Mouse (Mus musculus): ENCODE measurements around the gene Mdn1. TPM values are rescaled to one million over a fixed set of nuclear protein-coding genes. Genes with fewer than 3 reads are reported as not detected.

Mdn1 gene
- polyA plus RNA-seq (2015; fragmentation: Nextera tagmentation; extraction: Ambion mirVana) = 13.2 and 13.8 TPM in 2 replicates

DNA sequence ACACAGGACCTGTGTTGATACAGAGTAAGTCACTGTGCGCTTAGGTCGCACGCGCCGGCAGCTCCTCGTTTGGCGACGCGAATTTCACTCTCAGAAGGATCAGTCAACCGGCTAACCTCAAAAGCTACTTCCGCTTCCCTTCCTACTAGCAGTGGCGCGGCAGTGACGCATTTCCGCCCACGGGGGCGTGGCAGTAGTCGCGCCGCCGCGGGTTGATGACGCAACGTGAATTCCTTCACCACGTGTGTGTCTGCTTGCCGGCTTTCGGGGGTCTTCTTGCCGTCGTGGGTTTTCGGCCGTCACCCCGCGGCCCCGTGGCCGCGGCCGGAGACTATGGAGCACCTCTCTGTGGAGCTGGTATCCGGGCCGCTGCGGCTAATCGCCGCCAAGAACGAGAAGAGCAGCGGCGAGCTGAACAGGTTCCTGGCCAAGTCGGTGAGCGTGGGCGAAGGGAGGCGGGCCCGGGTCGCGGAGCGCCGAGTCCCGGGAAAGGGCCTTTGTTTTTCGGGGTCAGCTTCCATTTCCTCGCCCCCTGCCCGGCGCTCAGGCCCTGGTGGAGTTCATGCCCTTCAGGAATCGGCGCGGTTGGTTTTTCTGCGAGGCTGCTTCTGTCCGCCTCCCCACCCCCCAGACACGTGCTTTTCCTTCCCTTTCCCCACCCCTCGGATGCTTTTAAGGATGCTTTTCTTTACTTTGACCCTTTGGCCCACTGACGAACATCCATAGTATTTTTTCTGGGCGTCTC lies at the start of gene Mdn1:
Mdn1 (plus strand) TSS at position 202 of the 745 bp plus-strand sequence.
- WGBS = under 1% methylated on average over 68 of the region's 68 CpGs
- Histone ChIP-seq H3K36me3 (0 out of 2 replicates have a peak, but pooled peaks cover 11% of the 10 kb centered on the region), H3K27ac (replicated peaks) (peak within 1 kb of the TSS; percentile 82), H3K9me3 (replicated peaks) (no peaks in the 10 kb centered on the region), H3K4me3 (replicated peaks) (peak within 1 kb of the TSS; percentile 94), H3K4me2 (replicated peaks) (peak within 1 kb of the TSS; percentile 56), H3K4me1 (peaks cover 12% of the 10 kb centered on the region), H3K9ac (peak within 1 kb of the TSS; percentile 63), H3K27me3 (no peaks in the 10 kb centered on the region)
- ATAC-seq (ENCODE audit: insufficient number of reproducible peaks, low FRiP score, low TSS enrichment, low read depth) = peak; percentile 90

DNA sequence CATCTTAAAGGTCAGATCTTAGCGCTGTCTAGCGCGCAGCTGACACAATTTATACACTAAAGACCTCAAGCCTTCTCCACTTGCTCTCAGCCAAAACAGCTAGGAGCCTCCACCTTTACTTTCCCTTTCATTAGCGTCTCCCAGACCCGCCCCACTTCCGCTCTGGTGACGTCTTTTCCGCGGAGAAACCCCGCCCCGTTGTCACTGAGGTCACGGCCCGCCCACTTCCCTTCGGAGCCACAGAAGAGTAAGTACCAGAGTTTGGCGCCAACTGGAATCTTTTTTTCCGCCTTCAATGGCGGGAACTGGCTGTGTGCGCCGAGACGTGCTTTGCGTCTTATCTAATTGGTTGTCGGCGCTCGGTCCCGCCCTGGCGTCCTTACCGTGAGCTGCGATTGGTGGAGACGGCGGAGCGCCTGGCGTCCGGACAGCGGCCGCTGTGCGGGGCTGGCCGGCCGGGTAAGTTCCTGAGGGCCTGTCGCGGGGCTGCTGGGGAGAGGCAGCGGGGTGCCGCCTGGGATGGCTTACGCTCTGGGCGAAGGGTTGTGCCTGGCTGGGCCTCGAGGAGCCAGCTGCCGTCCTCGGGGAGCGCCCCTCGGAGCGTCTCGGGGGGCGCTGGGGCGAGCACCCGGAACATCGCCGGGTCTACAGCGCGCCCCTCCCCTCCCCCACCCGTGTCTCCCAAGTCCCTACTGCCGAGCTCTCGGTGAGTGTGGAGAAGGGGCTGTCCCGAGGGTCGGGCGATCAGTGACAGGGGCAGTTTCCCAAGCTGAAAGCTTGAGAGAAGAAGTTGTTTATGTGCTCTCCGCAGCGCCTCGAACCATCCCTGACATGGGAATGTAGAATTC lies 41.7 kb upstream of the Mdn1 start, which contains the start of gene Casp8ap2:
Casp8ap2 (plus strand) TSS at position 418 of the 848 bp plus-strand sequence.
- 0 out of 2 replicates have a peak, but pooled peaks cover 4% of the 10 kb centered on the region for H3K36me3 ChIP-seq
- H3K4me2 ChIP-seq (replicated peaks) = peak within 1 kb of the TSS; percentile 71
- WGBS = under 1% methylated on average over 67 of the region's 67 CpGs
- H3K4me3 ChIP-seq (replicated peaks) = peak within 1 kb of the TSS; percentile 98
- H3K27me3 ChIP-seq = no peaks in the 10 kb centered on the region
- no peaks in the 10 kb centered on the region for H3K9me3 ChIP-seq (replicated peaks)
- peak within 1 kb of the TSS; percentile 88 for H3K27ac ChIP-seq (replicated peaks)
- peak; percentile 100 for ATAC-seq (ENCODE audit: insufficient number of reproducible peaks, low FRiP score, low TSS enrichment, low read depth)
- peak within 1 kb of the TSS; percentile 84 for H3K9ac ChIP-seq
- H3K4me1 ChIP-seq = peaks cover 9% of the 10 kb centered on the region; the same call in 1 of the 2 replicates

DNA sequence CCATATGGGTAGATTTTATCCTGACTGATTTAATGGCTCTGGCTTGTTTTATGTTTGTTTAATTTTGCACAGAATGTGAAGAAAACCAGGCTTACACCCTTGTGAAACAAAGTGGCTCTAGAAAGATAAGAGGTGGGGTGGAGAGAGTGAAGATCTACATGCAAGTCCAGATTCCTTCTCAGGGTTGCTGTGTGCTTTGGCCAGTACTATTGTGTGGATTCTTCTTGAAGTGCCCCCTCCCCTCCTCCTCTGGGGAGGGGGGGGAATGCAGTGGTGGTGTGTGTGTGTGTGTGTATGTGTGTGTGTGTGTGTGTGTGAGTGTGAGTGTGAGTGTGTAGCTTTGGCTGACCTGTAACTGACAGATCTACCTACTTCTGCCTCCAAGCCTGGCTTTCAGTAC lies 35.3 kb upstream of the Mdn1 start:
- ATAC-seq (ENCODE audit: insufficient number of reproducible peaks, low FRiP score, low TSS enrichment, low read depth) = no peak
- Histone ChIP-seq H3K27ac (replicated peaks) (no peak overlapping the region), H3K4me1 (no peaks in the 10 kb centered on the region), H3K9ac (no peak overlapping the region), H3K36me3 (peaks cover 17% of the 10 kb centered on the region), H3K4me2 (replicated peaks) (no peak overlapping the region), H3K4me3 (replicated peaks) (no peak overlapping the region), H3K9me3 (replicated peaks) (no peaks in the 10 kb centered on the region), H3K27me3 (no peaks in the 10 kb centered on the region)

DNA sequence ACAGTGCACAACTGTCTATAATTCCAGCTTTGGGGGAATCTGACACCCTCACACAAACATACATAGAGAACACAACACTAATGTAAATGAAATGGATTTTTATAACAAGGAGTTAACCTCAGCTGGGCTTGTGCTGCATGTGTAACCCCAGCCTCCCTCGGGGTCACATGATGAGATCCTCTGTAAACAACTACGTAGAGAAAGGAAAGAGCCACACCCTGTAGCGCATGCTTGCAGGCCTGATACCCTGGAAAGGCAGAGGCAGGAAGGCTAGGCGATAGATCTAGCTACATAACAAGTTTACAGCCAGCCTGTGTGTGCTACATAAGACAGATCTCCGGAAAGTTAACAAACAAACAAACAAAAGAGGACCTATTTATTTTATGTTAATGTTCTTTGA lies 5.2 kb upstream of the Mdn1 start:
- H3K4me1 ChIP-seq = peaks cover 4% of the 10 kb centered on the region; the same call in 1 of the 2 replicates
- no peak overlapping the region for H3K4me2 ChIP-seq (replicated peaks)
- H3K4me3 ChIP-seq (replicated peaks) = no peak overlapping the region
- WGBS = 71% methylated on average over 5 of the region's 5 CpGs
- no peak overlapping the region for H3K27ac ChIP-seq (replicated peaks)
- no peak overlapping the region for H3K9ac ChIP-seq
- H3K27me3 ChIP-seq = no peaks in the 10 kb centered on the region
- no peaks in the 10 kb centered on the region for H3K9me3 ChIP-seq (replicated peaks)
- ATAC-seq (ENCODE audit: insufficient number of reproducible peaks, low FRiP score, low TSS enrichment, low read depth) = no peak
- H3K36me3 ChIP-seq = peaks cover 34% of the 10 kb centered on the region; the same call in 1 of the 2 replicates

GRCm38 (mm10) chr4:32656146-32656904 lies 594 bp upstream of the Mdn1 start:
- 0 out of 2 replicates have a peak, but pooled peaks cover 11% of the 10 kb centered on the region for H3K36me3 ChIP-seq
- H3K9ac ChIP-seq = no peak overlapping the region; the same call in 1 of the 2 replicates
- 50% methylated on average over 11 of the region's 11 CpGs for WGBS
- no peaks in the 10 kb centered on the region for H3K9me3 ChIP-seq (replicated peaks)
- peak overlapping the region; percentile 52 for H3K4me2 ChIP-seq (replicated peaks)
- peaks cover 12% of the 10 kb centered on the region for H3K4me1 ChIP-seq
- no peak for ATAC-seq (ENCODE audit: insufficient number of reproducible peaks, low FRiP score, low TSS enrichment, low read depth)
- H3K4me3 ChIP-seq (replicated peaks) = peak overlapping the region; percentile 94
- peak overlapping the region; percentile 82; the same call in 1 of the 2 replicates for H3K27ac ChIP-seq (replicated peaks)
- no peaks in the 10 kb centered on the region for H3K27me3 ChIP-seq

DNA sequence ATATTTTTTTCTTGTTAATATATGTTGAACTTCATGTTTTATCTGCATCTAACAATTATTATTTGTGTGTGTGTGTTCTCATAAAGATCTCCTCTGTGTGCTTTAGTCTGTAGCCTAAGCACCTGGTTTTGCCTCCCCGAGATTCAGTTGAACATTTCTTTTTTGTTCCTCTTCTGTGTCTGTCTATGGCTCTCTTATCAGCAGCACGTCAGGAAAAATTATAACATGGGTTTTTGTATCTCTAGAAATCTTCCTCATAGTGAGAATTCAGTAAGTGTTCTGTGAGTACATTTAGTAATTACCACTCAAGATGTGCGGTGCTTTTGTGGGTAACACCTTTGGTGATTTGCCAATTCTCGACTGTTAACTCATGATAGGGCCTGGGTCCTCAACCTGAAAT lies 8.9 kb downstream of the Mdn1 start:
- Histone ChIP-seq H3K9me3 (replicated peaks) (no peaks in the 10 kb centered on the region), H3K4me1 (no peaks in the 10 kb centered on the region), H3K27me3 (no peaks in the 10 kb centered on the region), H3K9ac (no peak overlapping the region), H3K36me3 (peaks cover 57% of the 10 kb centered on the region), H3K4me3 (replicated peaks) (no peak overlapping the region), H3K4me2 (replicated peaks) (no peak overlapping the region), H3K27ac (replicated peaks) (no peak overlapping the region)
- no peak for ATAC-seq (ENCODE audit: insufficient number of reproducible peaks, low FRiP score, low TSS enrichment, low read depth)
- WGBS = 90% methylated on average over 4 of the region's 4 CpGs

DNA sequence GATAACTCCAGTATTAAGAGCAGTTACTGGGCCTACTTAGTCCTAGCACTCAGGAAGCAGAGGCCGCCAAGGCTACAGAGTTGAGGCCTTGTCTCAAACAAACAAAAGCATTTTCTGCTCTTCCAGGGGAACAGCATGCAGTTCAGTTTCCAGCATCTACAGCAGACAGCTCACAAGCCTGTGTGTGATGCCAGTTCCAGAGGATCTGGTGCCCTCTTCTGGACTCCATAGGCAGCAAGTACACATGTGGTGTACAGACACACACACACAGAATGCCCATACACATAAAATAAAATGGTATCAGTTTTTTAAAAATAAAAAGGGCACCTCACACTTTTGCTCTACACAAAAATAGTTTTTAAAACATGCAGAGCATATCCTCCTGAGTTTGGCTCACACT lies 11.4 kb downstream of the Mdn1 start:
- Histone ChIP-seq H3K27me3 (no peaks in the 10 kb centered on the region), H3K36me3 (peaks cover 66% of the 10 kb centered on the region), H3K4me1 (no peaks in the 10 kb centered on the region), H3K4me3 (replicated peaks) (no peak overlapping the region), H3K27ac (replicated peaks) (no peak overlapping the region), H3K9ac (no peak overlapping the region), H3K4me2 (replicated peaks) (no peak overlapping the region), H3K9me3 (replicated peaks) (no peaks in the 10 kb centered on the region)
- no peak for ATAC-seq (ENCODE audit: insufficient number of reproducible peaks, low FRiP score, low TSS enrichment, low read depth)
- 83% methylated on average over 1 of the region's 1 CpGs for WGBS

DNA sequence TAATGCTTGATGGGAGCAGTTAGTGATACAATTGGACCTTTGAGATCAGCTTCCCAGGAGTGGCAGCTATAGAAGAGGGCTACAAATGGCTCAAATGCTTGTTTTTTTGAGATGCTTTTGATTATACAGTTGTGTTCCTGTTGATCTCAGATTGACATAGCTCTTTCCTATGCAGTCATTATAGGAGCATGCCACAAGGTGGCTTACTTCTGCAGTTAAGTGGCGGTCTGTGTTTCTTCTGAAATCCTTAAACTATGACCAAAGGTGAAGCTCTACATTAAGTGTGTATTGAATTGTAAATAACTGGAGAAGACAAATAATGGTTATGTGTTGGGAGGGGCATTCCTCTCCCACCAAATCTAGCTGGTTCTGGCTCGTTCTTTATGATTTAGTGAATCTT lies 12.9 kb downstream of the Mdn1 start:
- Histone ChIP-seq H3K27me3 (no peaks in the 10 kb centered on the region), H3K4me1 (no peaks in the 10 kb centered on the region), H3K9me3 (replicated peaks) (no peaks in the 10 kb centered on the region), H3K27ac (replicated peaks) (no peak overlapping the region), H3K4me3 (replicated peaks) (no peak overlapping the region), H3K36me3 (peaks cover 66% of the 10 kb centered on the region), H3K4me2 (replicated peaks) (no peak overlapping the region), H3K9ac (no peak overlapping the region)
- WGBS = 84% methylated on average over 2 of the region's 2 CpGs
- no peak for ATAC-seq (ENCODE audit: insufficient number of reproducible peaks, low FRiP score, low TSS enrichment, low read depth)

DNA sequence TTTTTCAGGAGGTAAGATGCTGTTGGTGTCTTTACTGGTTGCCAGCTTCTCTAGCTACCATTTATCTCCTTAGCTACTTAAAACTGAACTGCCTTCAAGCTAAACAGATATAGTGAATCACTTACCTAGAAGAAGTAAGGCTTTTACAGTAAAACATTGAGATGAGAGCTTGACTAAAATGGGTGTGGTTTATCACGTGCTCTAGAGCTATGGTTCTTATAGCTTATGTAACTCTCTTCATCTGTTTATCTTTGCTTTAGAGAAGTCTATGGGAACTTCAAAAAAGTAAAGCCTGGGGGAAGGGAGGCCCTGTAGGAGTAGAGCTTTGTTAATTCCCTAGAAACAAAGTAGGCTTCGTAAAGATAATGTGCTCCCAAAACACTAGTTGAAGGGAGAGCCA lies 17.1 kb downstream of the Mdn1 start:
- no peaks in the 10 kb centered on the region for H3K9me3 ChIP-seq (replicated peaks)
- H3K4me1 ChIP-seq = no peaks in the 10 kb centered on the region
- H3K4me2 ChIP-seq (replicated peaks) = no peak overlapping the region
- H3K36me3 ChIP-seq = peaks cover 66% of the 10 kb centered on the region
- H3K27ac ChIP-seq (replicated peaks) = no peak overlapping the region
- WGBS = 79% methylated on average over 2 of the region's 2 CpGs
- H3K9ac ChIP-seq = no peak overlapping the region
- H3K4me3 ChIP-seq (replicated peaks) = no peak overlapping the region
- no peaks in the 10 kb centered on the region for H3K27me3 ChIP-seq
- ATAC-seq (ENCODE audit: insufficient number of reproducible peaks, low FRiP score, low TSS enrichment, low read depth) = no peak

DNA sequence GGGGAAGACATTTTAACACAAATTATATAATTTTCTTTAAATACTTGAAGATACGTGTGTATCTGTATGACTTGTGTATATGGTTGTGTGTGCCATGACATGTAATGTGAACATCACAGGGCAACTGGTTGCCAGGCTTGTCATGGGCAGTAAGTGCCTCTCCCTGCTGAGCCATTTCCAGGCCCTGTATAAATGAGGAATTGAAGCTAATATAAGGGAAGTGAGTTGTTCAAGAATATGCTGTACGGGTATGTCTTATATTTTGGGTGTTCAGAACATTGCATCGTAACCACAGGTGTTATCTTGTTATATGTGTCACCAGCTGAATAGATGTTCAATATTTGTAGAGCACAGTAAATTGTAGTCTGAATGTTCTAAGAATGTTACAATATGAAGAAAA lies 20.6 kb downstream of the Mdn1 start:
- H3K4me2 ChIP-seq (replicated peaks) = no peak overlapping the region
- no peaks in the 10 kb centered on the region for H3K4me1 ChIP-seq
- 92% methylated on average over 3 of the region's 3 CpGs for WGBS
- no peak for ATAC-seq (ENCODE audit: insufficient number of reproducible peaks, low FRiP score, low TSS enrichment, low read depth)
- peaks cover 51% of the 10 kb centered on the region for H3K36me3 ChIP-seq
- no peak overlapping the region for H3K4me3 ChIP-seq (replicated peaks)
- no peak overlapping the region for H3K27ac ChIP-seq (replicated peaks)
- no peaks in the 10 kb centered on the region for H3K9me3 ChIP-seq (replicated peaks)
- no peak overlapping the region for H3K9ac ChIP-seq
- no peaks in the 10 kb centered on the region for H3K27me3 ChIP-seq

GRCm38 (mm10) chr4:32680843-32681242 lies 23.9 kb downstream of the Mdn1 start:
- no peak for ATAC-seq (ENCODE audit: insufficient number of reproducible peaks, low FRiP score, low TSS enrichment, low read depth)
- Histone ChIP-seq H3K9me3 (replicated peaks) (no peaks in the 10 kb centered on the region), H3K9ac (no peak overlapping the region), H3K36me3 (peaks cover 34% of the 10 kb centered on the region), H3K4me1 (no peaks in the 10 kb centered on the region), H3K27me3 (no peaks in the 10 kb centered on the region), H3K27ac (replicated peaks) (no peak overlapping the region), H3K4me3 (replicated peaks) (no peak overlapping the region), H3K4me2 (replicated peaks) (no peak overlapping the region)
- 75% methylated on average over 3 of the region's 3 CpGs for WGBS
